Comparison of ENCODE assay signal across 16 mouse cellular contexts in genomic region chr7:56315630-56316529, GRCm38 (mm10).
A peak's percentile ranks its signal among the peaks of the same experiment; 100 is the strongest.
DNase-seq lines count a peak whose midpoint lies in the region; ATAC-seq and TF ChIP-seq lines count a peak whose summit lies in the region.
"Had no signal": no experiment of that assay in that cellular context is flagged by ENCODE, and none has a peak within 500 bp of the region (broad histone marks: within the 10 kb centered on the region; RNA-seq: fewer than 3 reads in every experiment).

No protein-coding gene starts in this region.

- DNase-seq in frontal cortex, postnatal 10 days (ENCODE audit: low spot score in 2 of 2): no peak
- DNase-seq in neural tube, embryonic 11.5 days (ENCODE audit: low spot score): no peak
- DNase-seq in neural tube, embryonic 10.5 days (ENCODE audit: extremely low spot score, low spot score): no peak
- no peak for DNase-seq in forebrain, postnatal 0 days
- no peak for DNase-seq in yolk sac, embryonic 10.5 days (ENCODE audit: low spot score)
- no peak for DNase-seq in thymus, adult 2 months
- DNase-seq: adrenal gland, postnatal 10 days; cerebellum, adult 8-10 months; heart, adult 2 months; kidney, adult 2 months; kidney, postnatal 14 days; lung, postnatal 14 days had no signal

- H3K27me3 ChIP-seq in neural tube, embryonic 11.5 days (ENCODE audit: control insufficient read depth, insufficient read depth, low read length): no peaks in the 10 kb centered on the region
- no peaks in the 10 kb centered on the region for H3K27me3 ChIP-seq in forebrain, postnatal 0 days (ENCODE audit: insufficient read depth, low read length)
- H3K27me3 ChIP-seq in neural tube, embryonic 13.5 days: no peaks in the 10 kb centered on the region
- no peaks in the 10 kb centered on the region for H3K27me3 ChIP-seq in thymus, adult 2 months (ENCODE audit: control insufficient read depth, insufficient read depth, low read length)
- H3K27me3 ChIP-seq: embryonic facial prominence, embryonic 13.5 days; limb, embryonic 15.5 days had no signal

- H3K27ac ChIP-seq in neural tube, embryonic 11.5 days (ENCODE audit: low read depth, low read length): no peak overlapping the region
- H3K27ac ChIP-seq in forebrain, postnatal 0 days (ENCODE audit: low read depth, low read length): no peak overlapping the region
- no peak overlapping the region for H3K27ac ChIP-seq in neural tube, embryonic 13.5 days (replicated peaks)
- no peak overlapping the region for H3K27ac ChIP-seq in thymus, adult 2 months (ENCODE audit: control insufficient read depth, insufficient read depth, low read length)
- H3K27ac ChIP-seq: embryonic facial prominence, embryonic 13.5 days; heart, adult 2 months; limb, embryonic 15.5 days had no signal

- WGBS in neural tube, embryonic 11.5 days: 51% methylated on average over 7 of the region's 7 CpGs
- WGBS in forebrain, postnatal 0 days: 30% methylated on average over 7 of the region's 7 CpGs
- 35% methylated on average over 7 of the region's 7 CpGs for WGBS in neural tube, embryonic 13.5 days
- 76% methylated on average over 7 of the region's 7 CpGs for WGBS in thymus, adult 2 months

- no peaks in the 10 kb centered on the region for H3K9me3 ChIP-seq in neural tube, embryonic 11.5 days (ENCODE audit: control insufficient read depth, low read length)
- no peaks in the 10 kb centered on the region for H3K9me3 ChIP-seq in forebrain, postnatal 0 days (ENCODE audit: low read length)
- no peaks in the 10 kb centered on the region for H3K9me3 ChIP-seq in neural tube, embryonic 13.5 days
- H3K9me3 ChIP-seq: embryonic facial prominence, embryonic 13.5 days; limb, embryonic 15.5 days had no signal

- peak; percentile 57; the same call in 1 of the 2 replicates for ATAC-seq in frontal cortex, adult (ENCODE audit: low TSS enrichment)
- ATAC-seq in neural tube, embryonic 11.5 days (ENCODE audit: insufficient read depth, low FRiP score, low TSS enrichment): peak; percentile 54
- peak; percentile 40; the same call in 1 of the 2 replicates for ATAC-seq in forebrain, postnatal 0 days
- ATAC-seq in neural tube, embryonic 13.5 days (ENCODE audit: low read depth): peak; percentile 88

- no peaks in the 10 kb centered on the region for H3K4me1 ChIP-seq in neural tube, embryonic 11.5 days (ENCODE audit: control insufficient read depth, insufficient read depth, low read length)
- no peaks in the 10 kb centered on the region for H3K4me1 ChIP-seq in forebrain, postnatal 0 days (ENCODE audit: insufficient read depth)
- H3K4me1 ChIP-seq in neural tube, embryonic 13.5 days (replicated peaks): peaks cover 7% of the 10 kb centered on the region; the same call in 1 of the 2 replicates
- H3K4me1 ChIP-seq in thymus, adult 2 months (replicated peaks; ENCODE audit: control insufficient read depth, insufficient read depth, low read length): no peaks in the 10 kb centered on the region
- H3K4me1 ChIP-seq: embryonic facial prominence, embryonic 13.5 days; limb, embryonic 15.5 days had no signal

- H3K4me2 ChIP-seq in neural tube, embryonic 11.5 days (ENCODE audit: low read depth): no peak overlapping the region
- no peak overlapping the region for H3K4me2 ChIP-seq in forebrain, postnatal 0 days (ENCODE audit: low read depth)
- H3K4me2 ChIP-seq in neural tube, embryonic 13.5 days: no peak overlapping the region
- H3K4me2 ChIP-seq: embryonic facial prominence, embryonic 13.5 days; limb, embryonic 15.5 days had no signal

- TF ChIP-seq CTCF in forebrain, postnatal 0 days (IDR thresholded peaks at IDR 0.05; ENCODE audit: low read depth): no peak
- no peak for TF ChIP-seq CTCF in thymus, adult 2 months (IDR thresholded peaks at IDR 0.05; ENCODE audit: borderline replicate concordance, control insufficient read depth, extremely low read depth, insufficient read depth, low read length, poor library complexity)

- H3K36me3 ChIP-seq in neural tube, embryonic 11.5 days (ENCODE audit: control insufficient read depth, insufficient read depth, low read length): no peaks in the 10 kb centered on the region
- H3K36me3 ChIP-seq in forebrain, postnatal 0 days (ENCODE audit: insufficient read depth): no peaks in the 10 kb centered on the region
- H3K36me3 ChIP-seq in neural tube, embryonic 13.5 days: no peaks in the 10 kb centered on the region
- H3K36me3 ChIP-seq in thymus, adult 2 months (ENCODE audit: control insufficient read depth, insufficient read depth, low read length): no peaks in the 10 kb centered on the region
- H3K36me3 ChIP-seq: embryonic facial prominence, embryonic 13.5 days; limb, embryonic 15.5 days had no signal

- no peak overlapping the region for H3K9ac ChIP-seq in neural tube, embryonic 11.5 days (ENCODE audit: low read length)
- H3K9ac ChIP-seq in forebrain, postnatal 0 days: no peak overlapping the region
- H3K9ac ChIP-seq in neural tube, embryonic 13.5 days: no peak overlapping the region
- H3K9ac ChIP-seq: embryonic facial prominence, embryonic 13.5 days; limb, embryonic 15.5 days had no signal

- TF ChIP-seq POLR2A in thymus, adult 2 months (IDR thresholded peaks at IDR 0.05; ENCODE audit: control insufficient read depth, extremely low read depth, insufficient read depth, low read length, poor library complexity): no peak

- no peak overlapping the region for H3K4me3 ChIP-seq in neural tube, embryonic 11.5 days (ENCODE audit: low read depth, low read length)
- H3K4me3 ChIP-seq in forebrain, postnatal 0 days (ENCODE audit: low read depth, low read length): no peak overlapping the region
- no peak overlapping the region for H3K4me3 ChIP-seq in neural tube, embryonic 13.5 days
- no peak overlapping the region for H3K4me3 ChIP-seq in thymus, adult 2 months (ENCODE audit: control insufficient read depth, insufficient read depth, low read length)
- H3K4me3 ChIP-seq: embryonic facial prominence, embryonic 13.5 days; heart, adult 2 months; limb, embryonic 15.5 days had no signal
